Mouse (Mus musculus) T-helper 17 cell (primary cell): Measurements from ENCODE around the gene Bms1.

Experiments
- in situ Hi-C, 2 experiments: fragments of 300-600 bp; cut with MboI, MseI; formaldehyde crosslinking; loops; 1 replicate in 1 of 2; 2 replicates in 1 of 2; pipeline ENCODE4 v1.15.1; 2025; ENCODE audit warnings: high pct_unique_total_duplicates in 2 of 2

The Bms1 gene

GRCm38 (mm10) chr6:118366196-118366595, 53.1 kb downstream of the Bms1 start:
- in situ Hi-C loops, result no loop called here

- in situ Hi-C loops, result no loop called here
Measured at GRCm38 (mm10) chr6:118365781-118366180, 53.5 kb downstream of the Bms1 start.

- in situ Hi-C loops, result no loop called here
Measured at GRCm38 (mm10) chr6:118350342-118350741, 68.9 kb downstream of the Bms1 start.

GRCm38 (mm10) chr6:118348186-118348585, 71.1 kb downstream of the Bms1 start:
- in situ Hi-C loops, result loop anchor here (10.0 kb wide), 2 partner anchors 373 to 1583 kb away; no protein-coding TSS in a partner anchor

- in situ Hi-C loops, result loop anchor here (10.0 kb wide), 2 partner anchors 372 to 1582 kb away; no protein-coding TSS in a partner anchor
Measured at GRCm38 (mm10) chr6:118347291-118347690, 72.0 kb downstream of the Bms1 start.

- in situ Hi-C loops, result loop anchor here (10.0 kb wide), 2 partner anchors 367 to 1577 kb away; no protein-coding TSS in a partner anchor
Measured at GRCm38 (mm10) chr6:118341861-118342485, 77.3 kb downstream of the Bms1 start.

GRCm38 (mm10) chr6:118337660-118338059, 81.6 kb downstream of the Bms1 start:
- in situ Hi-C loops, result no loop called here

- in situ Hi-C loops, result no loop called here
Measured at GRCm38 (mm10) chr6:118336541-118337480, 82.5 kb downstream of the Bms1 start.

- in situ Hi-C loops, result no loop called here
Measured at GRCm38 (mm10) chr6:118335934-118336450, 83.3 kb downstream of the Bms1 start.

GRCm38 (mm10) chr6:118333861-118334260, 85.4 kb downstream of the Bms1 start:
- in situ Hi-C loops, result no loop called here
